Mouse (Mus musculus): ENCODE data around the gene Ctu2. TPM values are rescaled to one million over a fixed set of nuclear protein-coding genes. Genes with fewer than 3 reads are reported as not detected.

Gene Ctu2
- polyA plus RNA-seq, 1 experiment from 2014 or later, result 44.6 TPM

DNA sequence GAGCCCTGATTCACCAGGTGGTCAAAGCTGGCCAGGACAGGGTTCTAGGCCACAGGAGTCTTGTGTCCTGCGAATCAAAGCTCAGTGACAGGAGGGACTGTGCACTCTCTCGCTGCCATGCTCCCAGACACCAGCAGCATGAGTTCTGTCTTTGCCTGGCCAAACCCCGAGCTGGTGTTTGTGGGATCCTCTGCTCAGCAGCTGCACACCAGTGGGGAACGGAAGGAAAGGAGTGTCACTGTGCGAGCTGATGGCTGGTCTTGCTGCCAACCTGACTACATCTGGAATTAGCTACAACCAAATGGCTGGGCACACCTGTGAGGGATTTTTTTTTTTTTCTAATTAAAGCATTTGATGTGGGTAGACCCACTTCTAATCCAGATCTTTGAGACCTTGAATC, 5.3 kb upstream of the Ctu2 start:
- H3K4me3 ChIP-seq (replicated peaks), result no peak overlapping the region
- no peaks in the 10 kb centered on the region for H3K27me3 ChIP-seq (replicated peaks)
- H3K4me1 ChIP-seq (replicated peaks), result peaks cover 5% of the 10 kb centered on the region
- H3K9me3 ChIP-seq, result no peaks in the 10 kb centered on the region
- peaks cover 14% of the 10 kb centered on the region for H3K36me3 ChIP-seq
- H3K4me2 ChIP-seq (replicated peaks), result no peak overlapping the region
- ATAC-seq, result no peak
- WGBS, result 77% methylated on average over 5 of the region's 5 CpGs
- no peak overlapping the region for H3K27ac ChIP-seq
- no peak overlapping the region for H3K9ac ChIP-seq

DNA sequence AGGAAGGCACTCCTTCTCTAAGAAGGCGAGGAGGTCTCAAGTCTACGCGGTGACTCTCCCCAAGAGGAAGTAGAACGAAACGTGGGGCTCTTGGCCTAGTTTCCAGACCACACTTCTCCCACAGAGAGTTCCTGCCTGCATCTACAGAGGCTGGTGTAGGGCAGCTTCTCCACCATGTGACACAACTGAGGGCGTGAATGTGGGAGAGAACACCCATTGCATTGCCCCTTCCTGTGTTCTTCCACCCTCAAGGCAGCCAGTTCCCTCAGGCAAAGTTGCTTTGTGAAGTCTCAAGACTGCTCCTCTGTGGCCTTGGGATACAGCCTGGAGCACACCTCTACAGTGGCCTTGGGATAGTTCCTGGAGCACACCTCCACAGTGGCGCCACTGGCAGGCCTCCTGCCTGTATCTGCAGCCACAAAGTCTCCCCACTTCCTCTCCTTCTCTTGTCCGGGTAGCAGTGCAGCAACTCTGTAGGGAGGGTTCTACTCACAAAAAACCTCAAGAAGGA, 2.0 kb upstream of the Ctu2 start:
- H3K4me3 ChIP-seq (replicated peaks), result no peak overlapping the region
- peaks cover 12% of the 10 kb centered on the region for H3K4me1 ChIP-seq (replicated peaks)
- H3K27me3 ChIP-seq (replicated peaks), result no peaks in the 10 kb centered on the region
- ATAC-seq, result no peak
- WGBS, result 84% methylated on average over 8 of the region's 8 CpGs
- no peak overlapping the region for H3K9ac ChIP-seq
- H3K27ac ChIP-seq, result no peak overlapping the region
- no peaks in the 10 kb centered on the region for H3K9me3 ChIP-seq
- no peak overlapping the region for H3K4me2 ChIP-seq (replicated peaks)
- 0 out of 2 replicates have a peak, but pooled peaks cover 3% of the 10 kb centered on the region for H3K36me3 ChIP-seq

DNA sequence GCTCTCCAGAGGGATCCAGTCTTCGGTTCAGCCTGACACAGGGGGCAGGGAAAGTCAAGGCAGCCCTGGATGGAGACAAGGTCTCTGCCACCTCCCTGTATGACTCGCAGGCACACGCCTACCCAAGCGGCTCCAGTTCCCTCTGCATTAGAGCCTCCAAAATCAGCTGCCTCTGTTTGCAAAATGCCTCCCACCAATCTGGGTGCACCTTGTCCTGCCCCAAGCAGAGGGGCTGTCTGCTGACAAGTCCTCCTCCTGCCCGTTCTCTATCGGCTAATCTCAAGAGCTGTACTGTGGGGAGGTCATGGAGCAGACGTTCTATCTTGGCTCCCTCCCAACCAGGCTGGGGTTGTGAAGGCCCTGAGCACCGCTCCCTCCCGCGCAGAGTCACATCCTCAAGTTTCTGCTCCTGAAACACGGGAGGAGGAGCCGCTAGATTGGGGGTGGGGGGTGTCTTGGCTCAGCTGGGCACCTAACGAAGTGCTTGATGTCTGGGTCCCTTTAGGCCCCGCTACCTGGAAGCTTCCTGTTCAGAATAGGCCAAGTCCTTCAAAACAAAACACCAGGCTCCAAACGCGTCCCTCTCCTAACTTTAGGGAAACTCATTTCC, 887 bp upstream of the Ctu2 start:
- Histone ChIP-seq H3K4me1 (replicated peaks) (peaks cover 12% of the 10 kb centered on the region), H3K4me3 (replicated peaks) (peak overlapping the region; percentile 100), H3K9me3 (no peaks in the 10 kb centered on the region), H3K27me3 (replicated peaks) (no peaks in the 10 kb centered on the region), H3K4me2 (replicated peaks) (peak overlapping the region; percentile 88), H3K27ac (no peak overlapping the region; the same call in 1 of the 2 replicates), H3K36me3 (peaks cover 11% of the 10 kb centered on the region; the same call in 1 of the 2 replicates), H3K9ac (peak overlapping the region; percentile 96)
- 0 out of 2 replicates have a peak, but pooled peaks have one; percentile 18 for ATAC-seq
- WGBS, result 7% methylated on average over 16 of the region's 16 CpGs

DNA sequence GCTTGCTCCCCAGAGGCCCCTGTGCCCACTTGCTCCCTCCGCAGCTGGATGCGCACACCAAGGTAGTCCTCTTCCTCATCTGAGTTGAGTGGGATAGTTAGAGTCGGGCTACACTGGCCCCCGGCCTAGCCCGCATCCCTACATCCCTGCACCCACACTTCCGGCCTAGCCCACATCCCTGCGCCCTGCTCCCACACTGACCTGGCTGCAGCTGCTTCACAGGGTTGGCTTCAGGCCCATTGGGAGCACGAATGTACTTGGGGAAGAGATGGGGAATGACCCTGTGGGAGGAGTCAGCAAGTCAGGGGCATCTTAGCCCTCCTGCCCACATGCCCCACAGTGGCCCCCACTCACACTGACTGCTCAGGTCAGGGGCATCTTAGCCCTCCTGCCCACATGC, 6.5 kb downstream of the Ctu2 start:
- ATAC-seq, result no peak
- Histone ChIP-seq H3K27ac (no peak overlapping the region), H3K9me3 (no peaks in the 10 kb centered on the region), H3K27me3 (replicated peaks) (no peaks in the 10 kb centered on the region), H3K36me3 (peaks cover 77% of the 10 kb centered on the region), H3K4me3 (replicated peaks) (no peak overlapping the region), H3K4me2 (replicated peaks) (no peak overlapping the region), H3K9ac (no peak overlapping the region), H3K4me1 (replicated peaks) (no peaks in the 10 kb centered on the region; the same call in 1 of the 2 replicates)
- 91% methylated on average over 8 of the region's 8 CpGs for WGBS

DNA sequence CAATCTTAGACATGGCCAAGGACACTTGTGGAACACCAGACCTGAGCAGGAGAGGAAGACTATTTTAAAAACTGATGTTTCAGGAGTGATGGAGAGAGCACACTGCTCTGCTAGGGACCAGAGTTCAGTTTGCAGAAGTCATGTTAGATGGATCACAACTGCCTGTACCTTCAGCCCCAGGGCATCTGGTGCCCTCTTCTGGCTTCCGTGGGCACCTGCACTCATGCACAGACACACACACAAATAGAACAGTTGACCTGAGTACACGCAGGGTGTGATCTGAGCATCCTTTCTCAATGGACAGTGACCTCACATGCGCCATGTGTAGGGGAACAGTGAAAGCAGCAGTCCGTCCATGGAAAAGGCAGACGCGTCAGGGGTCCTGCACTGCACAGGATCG, 7.9 kb downstream of the Ctu2 start:
- Histone ChIP-seq H3K4me1 (replicated peaks) (no peaks in the 10 kb centered on the region), H3K27me3 (replicated peaks) (no peaks in the 10 kb centered on the region), H3K9me3 (no peaks in the 10 kb centered on the region), H3K36me3 (peaks cover 82% of the 10 kb centered on the region), H3K4me2 (replicated peaks) (no peak overlapping the region), H3K27ac (no peak overlapping the region), H3K4me3 (replicated peaks) (no peak overlapping the region), H3K9ac (no peak overlapping the region)
- ATAC-seq, result no peak
- 94% methylated on average over 7 of the region's 7 CpGs for WGBS

DNA sequence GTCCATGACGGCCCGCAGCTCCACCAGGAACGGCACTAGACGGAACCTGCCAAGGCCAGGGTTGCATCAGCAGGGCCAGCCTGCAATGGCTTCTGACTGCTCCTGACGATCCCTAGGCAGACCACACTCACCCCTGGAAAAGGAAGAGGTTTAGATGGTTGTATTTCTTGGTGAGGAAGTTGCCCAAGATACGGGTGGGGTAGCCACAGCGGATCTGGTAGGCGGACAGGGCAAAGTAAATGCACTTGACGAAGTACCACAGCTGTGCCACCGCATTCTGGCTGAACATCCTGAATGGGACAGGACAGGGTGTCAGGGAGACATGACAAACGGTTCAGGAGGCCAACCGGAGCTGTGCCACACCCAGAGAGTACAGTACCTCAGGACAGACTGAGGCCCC, 8.9 kb downstream of the Ctu2 start:
- Histone ChIP-seq H3K4me1 (replicated peaks) (no peaks in the 10 kb centered on the region), H3K27ac (no peak overlapping the region), H3K4me2 (replicated peaks) (no peak overlapping the region), H3K9me3 (no peaks in the 10 kb centered on the region), H3K9ac (no peak overlapping the region), H3K36me3 (peaks cover 83% of the 10 kb centered on the region), H3K27me3 (replicated peaks) (no peaks in the 10 kb centered on the region), H3K4me3 (replicated peaks) (no peak overlapping the region)
- 88% methylated on average over 12 of the region's 12 CpGs for WGBS
- no peak for ATAC-seq

DNA sequence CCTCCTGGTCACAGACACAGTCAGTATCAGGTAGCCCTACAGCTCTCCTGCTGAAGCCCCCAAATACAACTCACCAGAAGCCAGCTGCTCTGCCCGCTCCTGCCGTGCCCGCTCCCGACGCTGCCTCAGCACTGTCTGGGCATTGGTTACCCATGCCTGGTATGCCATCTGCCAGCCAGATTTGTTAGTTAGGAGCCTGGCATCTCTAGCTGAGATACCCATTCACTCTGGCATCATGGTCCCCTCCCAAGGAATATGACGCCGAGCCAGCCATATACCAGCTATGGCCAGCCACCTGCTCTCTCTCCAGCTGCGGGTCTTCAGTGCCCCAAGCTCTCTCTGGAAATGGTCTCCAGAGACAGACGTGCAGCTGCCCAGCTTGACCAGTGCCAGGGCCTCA, 12.4 kb downstream of the Ctu2 start:
- no peak for ATAC-seq
- Histone ChIP-seq H3K27me3 (replicated peaks) (no peaks in the 10 kb centered on the region), H3K36me3 (peaks cover 69% of the 10 kb centered on the region), H3K4me1 (replicated peaks) (no peaks in the 10 kb centered on the region), H3K4me3 (replicated peaks) (no peak overlapping the region), H3K9me3 (no peaks in the 10 kb centered on the region), H3K9ac (no peak overlapping the region), H3K4me2 (replicated peaks) (no peak overlapping the region), H3K27ac (no peak overlapping the region)
- 95% methylated on average over 9 of the region's 9 CpGs for WGBS

DNA sequence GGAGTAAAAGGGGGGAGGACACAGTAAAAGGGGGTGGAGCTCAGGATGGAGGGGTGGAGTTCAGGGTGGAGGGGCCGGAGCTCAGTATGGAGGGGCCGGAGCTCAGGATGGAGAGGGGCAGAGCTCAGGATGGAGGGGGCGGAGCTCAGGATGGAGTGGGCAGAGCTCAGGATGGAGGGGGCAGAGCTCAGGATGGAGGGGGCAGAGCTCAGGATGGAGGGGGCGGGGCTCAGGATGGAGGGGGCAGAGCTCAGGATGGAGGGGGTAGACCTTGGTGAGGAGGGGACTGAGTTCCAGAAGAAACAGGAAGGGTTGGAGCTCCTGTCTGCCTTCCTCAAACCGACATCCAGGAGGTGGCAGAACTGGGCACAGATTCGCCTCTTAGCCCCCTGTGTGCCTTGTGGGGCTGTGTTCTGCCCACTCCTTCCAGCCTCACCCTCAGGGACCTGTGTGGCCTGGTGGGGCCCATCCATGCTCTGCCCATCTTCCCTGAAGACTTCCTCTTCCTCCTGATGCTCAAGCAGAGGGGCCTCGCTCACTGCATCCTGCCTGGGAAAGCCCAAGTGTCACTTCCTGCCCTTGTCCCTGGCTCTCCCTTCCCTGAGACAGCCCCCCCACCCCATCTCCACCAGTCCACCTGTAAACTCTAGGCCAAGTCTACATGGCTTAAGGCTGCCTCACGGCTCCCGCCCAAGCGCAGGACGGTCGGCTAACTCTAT, 21.2 kb downstream of the Ctu2 start:
- no peak for ATAC-seq
- H3K27ac ChIP-seq, result no peak overlapping the region
- no peak overlapping the region for H3K9ac ChIP-seq
- no peaks in the 10 kb centered on the region for H3K4me1 ChIP-seq (replicated peaks)
- H3K9me3 ChIP-seq, result no peaks in the 10 kb centered on the region
- no peaks in the 10 kb centered on the region for H3K27me3 ChIP-seq (replicated peaks)
- H3K4me2 ChIP-seq (replicated peaks), result no peak overlapping the region
- WGBS, result 84% methylated on average over 12 of the region's 12 CpGs
- H3K36me3 ChIP-seq, result peaks cover 43% of the 10 kb centered on the region
- H3K4me3 ChIP-seq (replicated peaks), result no peak overlapping the region

DNA sequence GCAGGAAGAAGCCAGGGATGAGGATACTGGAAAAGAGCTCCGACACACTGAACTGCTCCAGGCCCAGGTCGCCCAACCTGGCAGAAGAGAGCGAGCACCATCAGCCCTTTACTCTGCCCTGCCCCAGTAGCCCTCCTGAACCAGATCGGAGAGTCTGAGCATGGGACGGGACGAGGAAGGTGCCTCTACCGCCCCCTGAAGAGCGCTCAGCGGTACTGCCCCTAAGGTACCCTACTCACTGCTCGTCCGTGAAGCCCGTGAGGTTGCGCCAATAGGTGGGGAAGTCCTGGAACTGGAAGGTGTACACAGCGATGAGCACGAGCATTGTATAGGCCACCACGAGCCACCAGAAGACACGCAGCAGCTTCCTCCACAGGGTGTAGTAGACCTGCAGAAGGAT, 22.0 kb downstream of the Ctu2 start:
- H3K36me3 ChIP-seq, result peaks cover 38% of the 10 kb centered on the region
- H3K4me1 ChIP-seq (replicated peaks), result no peaks in the 10 kb centered on the region
- no peak overlapping the region for H3K27ac ChIP-seq
- H3K4me2 ChIP-seq (replicated peaks), result no peak overlapping the region
- no peak for ATAC-seq
- no peak overlapping the region for H3K4me3 ChIP-seq (replicated peaks)
- H3K9me3 ChIP-seq, result no peaks in the 10 kb centered on the region
- WGBS, result 75% methylated on average over 17 of the region's 17 CpGs
- H3K27me3 ChIP-seq (replicated peaks), result no peaks in the 10 kb centered on the region
- no peak overlapping the region for H3K9ac ChIP-seq

DNA sequence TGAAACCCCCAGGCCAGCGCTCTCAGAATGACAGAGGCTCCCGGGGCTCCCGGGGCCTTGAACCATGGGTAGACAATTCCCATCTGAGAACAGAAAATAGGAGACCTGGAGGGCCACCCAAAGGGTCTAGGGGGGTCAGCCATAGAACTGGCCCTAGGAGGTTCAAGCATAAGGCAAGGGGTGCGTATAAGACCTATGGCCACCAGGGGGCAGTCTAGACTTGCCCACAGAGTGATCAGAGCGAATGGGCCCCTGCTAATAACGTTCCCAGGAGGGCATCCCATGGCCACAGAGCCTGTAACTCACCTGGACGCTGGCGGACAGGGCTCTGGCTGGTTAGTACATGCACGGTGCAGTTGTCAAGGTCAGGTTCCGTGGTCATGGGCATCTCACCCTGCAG, 24.9 kb downstream of the Ctu2 start:
- peaks cover 26% of the 10 kb centered on the region for H3K36me3 ChIP-seq
- WGBS, result 31% methylated on average over 10 of the region's 10 CpGs

DNA sequence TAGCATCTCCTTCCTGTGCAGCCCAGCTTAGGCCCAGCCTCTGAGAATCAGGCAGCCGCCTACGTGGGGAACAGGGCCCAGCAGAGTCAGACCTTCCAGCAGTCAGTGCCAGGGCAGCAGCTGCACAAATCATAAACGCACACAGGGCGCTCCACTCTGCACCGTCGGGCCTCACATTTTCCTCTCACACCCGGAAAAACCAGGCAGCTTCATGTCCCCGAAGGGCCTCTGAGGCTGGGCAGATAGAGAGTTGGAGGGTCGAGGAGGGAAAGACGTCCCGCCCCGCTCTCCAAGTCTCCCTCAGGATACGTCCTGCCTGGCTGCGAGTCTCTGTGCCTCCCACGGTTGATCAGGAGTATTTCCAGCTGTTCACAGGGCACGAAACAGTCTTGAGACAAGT, 35.6 kb downstream of the Ctu2 start:
- Histone ChIP-seq H3K4me2 (replicated peaks) (peak overlapping the region; percentile 14; the same call in 1 of the 2 replicates), H3K9ac (peak overlapping the region; percentile 23; the same call in 1 of the 2 replicates), H3K27ac (peak overlapping the region; percentile 82), H3K9me3 (no peaks in the 10 kb centered on the region), H3K4me3 (replicated peaks) (no peak overlapping the region), H3K36me3 (no peaks in the 10 kb centered on the region), H3K27me3 (replicated peaks) (no peaks in the 10 kb centered on the region), H3K4me1 (replicated peaks) (peaks cover 30% of the 10 kb centered on the region)
- 51% methylated on average over 16 of the region's 16 CpGs for WGBS
- ATAC-seq, result peak; percentile 54

More for the DNA sequence above, 24.9 kb downstream of the Ctu2 start:
- Histone ChIP-seq H3K27ac (no peak overlapping the region), H3K4me2 (replicated peaks) (no peak overlapping the region), H3K4me3 (replicated peaks) (no peak overlapping the region), H3K4me1 (replicated peaks) (no peaks in the 10 kb centered on the region), H3K9me3 (no peaks in the 10 kb centered on the region), H3K27me3 (replicated peaks) (no peaks in the 10 kb centered on the region), H3K9ac (no peak overlapping the region)
- peak; percentile 71 for ATAC-seq

DNA sequence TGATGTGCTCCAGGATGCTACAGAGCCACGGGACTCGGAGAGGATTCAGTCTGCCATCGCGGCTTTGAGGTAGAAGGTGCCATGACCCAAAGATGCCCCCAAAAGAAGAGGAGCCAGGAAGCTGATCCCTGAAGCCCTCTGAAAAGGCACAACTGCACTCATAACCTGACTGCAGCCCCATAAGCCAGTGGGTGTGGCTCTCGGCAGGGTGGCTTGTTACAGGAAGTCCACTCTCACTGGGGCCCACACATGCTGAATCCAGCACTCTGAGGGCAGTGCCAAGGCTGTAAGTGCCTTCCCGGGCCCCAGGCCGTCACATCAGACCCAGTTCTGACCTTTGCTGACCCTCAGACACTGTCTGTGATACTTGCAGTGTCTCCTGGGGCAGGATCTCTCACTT, 36.4 kb downstream of the Ctu2 start:
- Histone ChIP-seq H3K36me3 (no peaks in the 10 kb centered on the region), H3K27ac (peak overlapping the region; percentile 82), H3K9ac (no peak overlapping the region), H3K9me3 (no peaks in the 10 kb centered on the region), H3K4me3 (replicated peaks) (no peak overlapping the region), H3K4me1 (replicated peaks) (peaks cover 37% of the 10 kb centered on the region), H3K27me3 (replicated peaks) (no peaks in the 10 kb centered on the region), H3K4me2 (replicated peaks) (no peak overlapping the region)
- WGBS, result 63% methylated on average over 7 of the region's 7 CpGs
- ATAC-seq, result no peak

DNA sequence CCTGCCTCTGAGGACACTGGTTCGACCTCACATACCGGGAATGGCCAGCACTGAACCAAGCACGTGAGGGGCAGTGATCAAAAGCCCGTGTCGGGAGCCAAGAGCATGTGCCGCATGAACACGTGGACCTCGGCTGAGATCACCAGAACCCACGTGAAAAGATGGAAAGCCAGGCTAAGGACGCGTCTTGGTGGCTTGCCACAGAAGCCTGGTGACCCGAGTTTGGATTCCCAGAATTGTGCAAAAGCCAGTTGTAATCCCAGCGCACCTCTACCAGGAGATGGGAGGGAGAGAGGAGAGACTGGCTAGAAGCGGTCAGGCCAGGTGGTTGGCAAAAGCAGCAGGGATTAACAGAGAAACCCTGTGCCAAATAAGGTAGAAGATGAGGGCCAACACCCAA, 39.8 kb downstream of the Ctu2 start:
- no peak overlapping the region for H3K4me3 ChIP-seq (replicated peaks)
- H3K36me3 ChIP-seq, result no peaks in the 10 kb centered on the region
- no peaks in the 10 kb centered on the region for H3K9me3 ChIP-seq
- WGBS, result 89% methylated on average over 14 of the region's 14 CpGs
- no peak overlapping the region for H3K4me2 ChIP-seq (replicated peaks)
- no peak for ATAC-seq
- peaks cover 50% of the 10 kb centered on the region for H3K4me1 ChIP-seq (replicated peaks)
- H3K27me3 ChIP-seq (replicated peaks), result no peaks in the 10 kb centered on the region
- H3K27ac ChIP-seq, result no peak overlapping the region
- no peak overlapping the region for H3K9ac ChIP-seq
